Mouse (Mus musculus): ENCODE measurements around the gene 1700029F12Rik.

DNA sequence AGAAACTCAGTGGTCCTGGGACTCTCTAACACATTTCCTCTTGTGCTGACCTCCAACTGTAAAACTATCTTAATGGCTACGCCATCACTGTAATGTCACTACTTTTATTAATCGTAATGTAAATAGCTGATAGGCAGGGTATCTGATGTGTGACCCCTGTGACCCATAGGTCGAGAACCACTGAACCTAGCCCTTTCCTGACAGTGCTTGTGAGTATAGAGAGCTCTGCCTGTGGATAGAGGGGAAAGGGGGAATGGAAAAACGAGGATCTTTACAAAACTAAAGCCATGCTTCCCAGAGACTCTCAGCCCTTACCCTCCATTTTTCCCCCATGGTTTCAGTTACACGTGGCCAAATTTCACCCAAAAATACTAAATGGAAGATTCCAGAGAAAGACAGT lies 49.5 kb downstream of the 1700029F12Rik start:
- TF ChIP-seq CTCF (IDR thresholded peaks at IDR 0.05; ENCODE audit: extremely low read depth, insufficient read length, insufficient replicate concordance, low read depth, low read length) (no peak), POLR2A (IDR thresholded peaks at IDR 0.05; ENCODE audit: low read depth, low read length) (no peak)

Data from small intestine, adult 2 months (tissue).